Mouse (Mus musculus) right cerebral cortex, postnatal 14 days (tissue): ENCODE measurements at regions not wholly inside any gene's neighbourhood (a gene's known extent, or its start where the extent isn't known, plus 50 kb on each side); places are given as distances from the start of the nearest gene placed in this dataset.
"Not testable (repeated sequence)": the region's sequence is repeated elsewhere in the genome, so short reads cannot be mapped to it uniquely, and the experiment has no call there.

ENCODE experiments used
- DNase-seq: peaks from one replicate; pipeline ENCODE4 v3.0.0; 2022

DNA sequence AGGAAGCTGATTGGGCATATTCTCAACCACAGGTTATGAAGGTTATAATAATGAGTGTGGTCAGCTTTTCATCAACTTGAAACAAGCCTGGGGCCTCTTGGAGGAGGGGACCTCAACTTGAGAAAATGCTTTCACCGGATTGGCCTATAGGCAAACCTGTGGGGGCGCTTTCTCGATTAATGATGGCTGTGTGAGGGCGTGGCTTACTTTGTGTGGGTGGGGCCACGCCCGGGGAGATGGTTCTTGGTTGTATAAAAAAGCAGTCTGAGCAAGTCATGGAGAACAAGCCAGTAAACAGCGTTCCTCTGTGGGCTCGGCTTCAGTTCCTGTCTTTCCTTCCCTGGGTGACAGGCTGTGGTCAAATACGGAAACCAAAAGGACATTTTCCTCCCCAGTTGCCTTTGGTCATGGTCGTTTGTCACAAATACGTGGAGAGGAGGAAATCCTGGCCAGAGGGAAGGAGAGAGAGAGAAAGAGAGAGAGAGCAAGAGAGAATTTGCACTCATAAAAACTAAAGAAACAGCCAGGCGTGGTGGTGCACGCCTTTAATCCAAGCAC, 163.1 kb downstream of the Ifng start:
- DNase-seq, result no peak

DNA sequence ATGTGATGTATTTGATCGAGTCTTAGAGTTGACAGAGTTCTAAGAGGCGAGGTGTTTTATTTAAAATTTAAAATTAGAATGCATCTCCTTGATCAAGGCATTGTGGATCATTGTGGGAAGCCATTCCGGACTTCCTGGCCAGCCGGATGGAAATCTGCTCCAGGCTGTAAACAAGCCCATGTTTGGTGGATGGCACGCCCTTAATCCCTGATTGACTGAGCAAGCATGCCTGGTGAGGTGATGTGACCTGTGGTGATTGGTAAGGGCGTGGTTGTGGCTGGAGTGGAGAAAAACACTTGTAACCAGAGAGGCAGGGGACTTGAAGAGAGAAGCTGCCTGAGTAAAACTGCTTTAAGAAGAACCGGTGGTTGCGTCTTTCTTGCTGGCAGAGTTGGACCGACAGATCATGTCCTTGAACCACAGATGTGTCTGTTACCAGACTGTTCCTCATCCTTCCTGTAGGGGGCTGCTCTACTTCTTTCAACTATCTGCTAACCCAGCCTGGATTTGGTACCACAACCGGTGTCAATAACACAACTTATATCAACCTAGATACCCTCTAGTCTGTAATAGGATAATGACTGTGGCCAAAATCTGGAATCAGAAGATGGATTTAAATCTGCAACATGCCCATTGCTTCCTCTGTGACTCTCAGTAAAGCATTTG, 164.4 kb downstream of the Ifng start:
- DNase-seq, result no peak

DNA sequence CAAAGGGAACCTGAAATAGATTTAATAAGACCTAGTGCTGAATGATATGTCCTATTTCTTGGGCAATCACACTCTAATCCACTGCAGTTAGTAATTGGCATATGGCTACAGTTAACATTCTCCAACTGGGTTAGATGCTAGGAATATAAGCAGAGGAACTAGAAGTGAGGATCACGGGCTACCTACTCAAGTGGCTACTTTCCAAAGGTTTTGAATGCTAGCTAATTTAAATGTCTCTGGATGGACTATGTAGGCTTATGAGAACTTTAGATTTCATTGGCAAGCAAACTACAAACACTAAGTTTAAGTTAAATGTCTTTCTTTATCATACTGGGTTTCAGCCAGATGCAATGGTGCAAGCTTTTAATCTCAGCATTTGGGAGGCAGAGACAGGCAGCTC, 166.6 kb downstream of the Ifng start:
- no peak for DNase-seq

DNA sequence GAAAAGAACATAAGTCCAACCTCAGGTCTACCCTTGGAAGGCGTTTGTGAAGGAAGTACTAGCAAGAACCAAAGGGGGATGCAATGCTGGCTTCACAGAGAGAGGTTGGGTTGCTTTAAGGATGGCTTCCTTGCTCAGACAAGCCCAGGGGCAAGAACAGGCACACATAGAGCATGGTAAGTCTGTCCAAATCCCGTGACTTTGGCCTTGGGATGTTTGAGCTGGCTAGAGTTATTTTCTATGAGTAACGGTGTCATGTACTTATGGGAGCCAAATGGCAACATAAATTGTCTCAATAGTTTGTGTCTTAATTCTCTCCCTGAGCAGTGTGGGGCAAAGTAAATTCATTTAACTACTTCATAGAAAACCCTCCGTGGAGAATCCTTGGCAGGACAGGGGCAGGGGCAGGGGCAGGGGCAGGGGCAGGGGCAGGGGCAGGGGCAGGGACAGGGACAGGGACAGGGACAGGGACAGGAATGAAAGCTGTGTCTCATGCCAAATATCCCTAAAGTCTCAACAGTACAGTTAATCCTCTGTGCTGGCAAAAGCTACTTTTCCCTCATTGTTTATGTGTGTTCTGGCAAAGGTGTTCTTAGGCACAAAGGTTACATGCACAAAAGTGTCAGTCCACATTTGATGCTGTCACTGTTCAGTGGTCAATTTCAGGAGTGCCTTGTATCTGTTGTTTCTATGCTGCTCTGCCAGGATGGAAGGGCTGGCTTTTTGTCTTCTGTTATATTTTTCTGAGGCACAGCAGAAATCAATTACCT, 167.7 kb downstream of the Ifng start:
- no peak for DNase-seq

DNA sequence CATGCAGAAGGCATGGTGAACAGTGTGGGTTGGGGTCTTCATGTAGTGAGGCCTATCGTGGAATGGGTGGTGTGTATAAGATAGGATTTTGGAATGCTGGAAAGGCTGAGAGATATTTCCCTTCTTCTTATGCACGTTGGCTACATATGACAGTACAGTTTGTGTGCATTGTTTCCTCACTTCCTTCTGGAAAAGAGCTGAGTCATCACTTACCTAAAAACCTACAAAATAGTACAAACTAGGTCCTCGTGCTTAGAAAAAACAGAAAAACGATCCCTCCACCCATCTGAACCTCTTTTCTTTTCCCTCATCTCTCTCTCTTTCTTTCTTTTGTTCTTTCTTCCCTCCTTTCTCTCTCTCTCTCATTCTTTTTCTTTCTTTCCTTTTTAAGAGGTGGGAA, 168.3 kb downstream of the Ifng start:
- no peak for DNase-seq

DNA sequence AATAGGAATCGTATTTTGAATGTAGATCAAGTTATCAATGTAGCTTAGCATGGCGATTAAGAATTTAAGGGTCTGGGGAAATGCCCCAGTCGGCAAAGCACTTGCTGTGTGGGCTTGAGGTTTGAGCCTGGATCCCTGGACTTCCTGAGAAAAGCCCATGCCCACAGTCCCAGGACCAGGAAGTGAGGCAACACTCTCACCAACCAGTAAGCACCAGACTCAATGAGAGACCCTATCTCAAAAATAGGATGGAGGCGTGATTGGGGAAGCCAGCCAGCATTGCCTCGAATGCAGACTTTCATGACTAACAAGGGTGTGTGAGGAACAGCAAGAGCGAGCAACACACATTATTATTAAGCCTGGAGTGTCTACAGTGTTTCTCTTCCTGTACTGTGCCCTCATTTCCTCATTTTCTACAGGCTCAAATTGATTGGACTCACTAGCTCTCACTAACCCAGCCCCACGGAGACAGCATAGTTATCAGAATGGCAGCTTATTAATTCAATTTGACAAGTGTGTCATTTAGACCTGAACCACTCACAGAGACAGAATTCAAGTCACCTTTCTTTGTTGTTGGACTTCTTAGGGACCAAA, 170.1 kb downstream of the Ifng start:
- DNase-seq, result no peak

DNA sequence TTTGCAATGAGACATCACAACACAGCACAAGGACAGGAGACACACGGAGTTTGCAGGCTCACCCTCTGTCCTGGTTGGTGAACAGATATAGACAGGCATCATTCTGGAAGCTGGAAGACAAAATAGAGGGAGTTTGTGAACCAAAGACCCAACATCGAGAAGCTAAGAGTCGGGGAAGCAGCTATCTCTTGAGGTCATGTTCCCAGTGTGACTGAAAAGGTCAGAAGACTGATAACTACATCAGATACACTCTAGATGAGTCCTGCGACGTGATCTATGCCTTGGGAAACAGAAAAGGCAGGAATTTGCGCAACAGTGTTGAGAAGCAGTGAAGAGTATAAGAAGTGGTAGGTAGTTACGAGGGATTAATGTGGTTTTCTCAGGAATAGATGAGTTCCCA, 171.2 kb downstream of the Ifng start:
- no peak for DNase-seq

DNA sequence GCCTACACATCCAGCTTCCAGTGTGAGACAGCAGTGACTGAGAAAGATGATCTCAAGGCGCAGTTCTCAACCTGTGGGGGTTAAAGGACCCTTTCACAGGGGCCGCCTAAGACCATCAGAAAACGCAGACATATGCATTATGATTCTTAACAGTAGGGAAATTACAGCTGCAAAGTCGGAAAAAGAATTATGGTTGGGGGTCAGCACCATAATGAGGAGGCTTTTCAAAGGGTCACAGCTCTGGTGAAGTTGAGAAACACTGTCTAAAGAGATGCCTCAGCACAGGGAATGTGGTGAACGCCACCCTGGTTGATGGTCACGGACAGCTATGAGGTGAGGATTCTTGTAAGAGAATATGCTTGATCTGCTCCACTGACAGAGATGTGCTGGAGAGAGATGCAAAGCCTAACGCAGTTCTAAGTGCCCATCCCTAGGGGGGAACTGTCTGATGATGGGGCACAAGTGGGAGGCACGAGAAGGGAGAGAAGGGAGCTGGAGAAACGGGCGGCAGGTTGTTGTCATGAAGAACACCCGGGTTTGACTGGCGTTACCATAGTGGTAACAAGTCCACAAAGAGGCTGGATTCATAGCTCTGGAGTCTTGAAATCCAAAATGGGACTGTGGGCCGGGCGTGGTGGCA, 172.3 kb downstream of the Ifng start:
- DNase-seq, result no peak

DNA sequence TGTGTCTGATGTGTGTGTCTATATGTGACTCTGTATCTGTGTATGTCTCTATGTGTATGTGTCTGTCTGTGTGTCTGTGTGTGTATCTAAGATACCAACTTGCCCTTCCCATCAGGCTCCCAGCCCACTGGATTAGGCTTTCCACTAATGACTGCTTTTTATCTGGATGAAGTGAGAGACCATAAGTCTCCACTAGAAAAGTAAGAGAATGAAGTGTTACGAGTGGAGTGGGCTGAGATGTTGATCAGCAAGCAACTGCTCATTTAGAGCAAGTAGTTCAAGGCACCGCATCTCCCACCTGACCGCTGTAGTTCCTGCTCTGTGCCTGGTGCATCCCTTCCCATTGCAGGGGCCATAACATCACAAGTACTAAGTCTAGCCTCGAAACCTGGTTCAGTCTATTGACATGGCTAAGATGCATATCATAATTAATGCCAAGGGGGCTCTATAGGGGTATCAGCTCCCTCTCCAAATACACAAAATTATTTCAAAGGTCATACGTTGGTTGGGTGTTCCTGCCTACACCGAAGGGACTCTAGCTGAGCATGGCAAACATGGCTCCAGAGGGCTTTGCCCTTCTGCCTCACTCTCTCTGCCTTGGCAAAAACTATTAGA, 173.5 kb downstream of the Ifng start:
- DNase-seq, result no peak

DNA sequence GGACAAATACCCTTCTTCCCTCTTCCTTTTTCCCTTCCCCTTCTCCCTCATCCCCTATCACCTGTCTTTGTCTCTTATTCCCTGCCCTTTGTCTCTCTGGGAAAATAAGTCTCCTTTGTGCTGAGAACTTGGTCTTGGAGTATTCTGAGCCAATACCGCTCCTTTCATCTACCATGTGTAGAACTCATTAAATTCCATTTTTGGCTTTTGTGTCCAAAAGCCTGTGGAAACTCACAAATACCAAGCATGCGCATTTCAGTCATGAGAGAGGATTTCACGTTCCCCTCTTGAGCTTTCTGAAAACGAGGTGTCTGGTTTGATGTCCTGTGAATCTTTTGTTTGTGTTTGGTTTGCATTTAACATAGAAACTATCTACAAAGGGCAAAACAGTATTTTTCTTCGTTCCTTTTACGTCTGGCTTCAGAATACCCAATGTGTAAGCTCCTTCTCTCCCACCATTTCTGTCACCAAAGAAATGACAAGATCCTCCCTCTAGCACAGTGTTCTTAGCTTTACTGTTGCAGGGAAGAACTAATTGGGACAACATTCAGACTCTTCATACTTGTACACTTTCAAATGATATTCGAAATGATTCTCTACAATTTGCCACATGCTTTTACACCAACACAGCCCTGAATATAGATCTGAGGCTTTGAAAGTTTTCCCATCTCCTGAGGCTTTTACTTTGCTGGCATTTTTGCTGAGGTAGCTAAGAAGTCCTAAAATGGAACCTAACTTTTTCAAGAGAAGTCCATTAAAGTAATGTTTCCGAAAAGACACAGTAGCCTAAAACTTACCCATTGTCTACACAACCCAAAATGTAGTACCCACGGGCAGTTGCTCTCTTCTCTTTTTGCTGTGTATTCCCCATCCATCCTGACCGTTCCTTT, 174.5 kb downstream of the Ifng start:
- no peak for DNase-seq

DNA sequence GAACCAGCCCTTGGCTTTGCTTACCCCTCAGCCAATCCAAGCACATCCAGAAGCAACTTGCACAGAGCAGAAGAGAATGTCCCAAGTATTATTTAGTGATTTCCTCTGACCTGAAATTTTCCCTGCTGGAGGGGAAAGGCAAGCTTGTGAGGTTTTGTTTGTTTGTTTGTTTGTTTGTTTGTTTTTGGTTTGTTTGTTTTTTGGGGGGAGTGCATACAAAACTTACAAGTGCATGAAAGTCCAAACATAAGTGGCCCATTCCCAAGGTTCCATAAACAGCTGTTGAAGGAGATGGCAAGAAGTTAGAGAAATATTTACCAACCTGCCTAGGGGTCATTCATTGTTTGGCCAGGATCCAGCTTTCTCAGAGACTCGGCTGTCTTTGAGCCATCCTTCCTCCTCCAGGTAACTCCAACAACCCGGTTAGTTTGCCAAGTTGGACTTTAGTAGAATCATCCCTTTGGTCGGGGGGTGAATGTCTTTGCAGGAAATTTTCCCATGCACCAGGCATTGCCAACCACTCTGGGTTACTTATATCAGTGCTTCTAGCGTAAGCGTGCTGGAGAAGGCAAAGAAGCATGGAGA, 175.3 kb downstream of the Ifng start:
- no peak for DNase-seq

DNA sequence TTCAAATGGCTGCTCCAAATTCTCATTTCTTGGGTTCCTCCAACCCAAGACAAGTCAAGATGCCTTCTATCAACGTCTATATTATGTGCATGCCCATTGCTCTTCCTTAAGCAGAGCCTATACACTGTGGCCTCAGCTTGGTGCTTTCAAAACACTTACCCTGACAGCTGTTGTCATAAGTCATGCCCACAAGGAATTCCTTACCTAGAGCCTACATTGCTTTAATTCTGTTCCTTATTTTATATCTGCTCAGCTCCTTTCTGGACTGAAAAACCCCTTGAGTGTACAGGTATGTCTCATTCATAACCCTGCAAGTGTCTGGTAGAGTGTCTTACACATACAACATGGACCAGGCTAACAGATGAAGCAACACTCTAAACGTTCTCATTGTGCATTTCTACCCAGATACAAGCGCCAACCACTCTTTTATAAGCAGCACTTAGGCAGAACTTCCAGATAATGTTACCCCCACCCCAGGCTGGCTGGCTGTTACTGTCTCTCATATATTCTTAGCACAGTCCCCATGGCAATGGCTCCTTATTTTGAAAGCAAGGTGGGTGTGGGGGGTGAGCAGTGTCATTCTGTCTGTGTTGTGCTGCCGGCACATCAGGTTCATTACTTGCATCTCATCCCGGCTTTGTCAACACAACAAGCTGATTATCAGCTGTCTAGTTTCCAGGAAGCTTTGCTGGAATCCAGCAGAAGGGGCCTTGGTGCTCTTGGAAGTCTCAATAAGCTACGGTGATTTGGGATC, 176.6 kb downstream of the Ifng start:
- peak; percentile 28 for DNase-seq

DNA sequence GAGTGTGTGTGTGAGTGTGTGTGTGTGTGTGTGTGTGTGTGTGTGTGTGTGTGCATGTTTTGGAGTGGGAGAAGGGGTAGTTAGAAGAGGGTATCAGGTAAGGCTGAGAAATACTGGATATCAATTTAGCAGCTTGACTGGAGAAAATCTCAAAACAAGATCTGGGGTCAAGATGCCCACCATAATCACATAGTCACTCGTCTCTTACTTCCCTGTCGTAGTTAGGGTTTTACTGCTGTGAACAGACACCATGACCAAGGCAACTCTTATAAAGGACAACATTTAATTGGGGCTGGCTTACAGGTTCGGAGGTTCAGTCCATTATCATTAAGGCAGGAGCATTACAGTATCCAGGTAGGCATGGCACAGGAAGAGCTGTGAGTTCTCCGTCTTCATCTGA, 177.4 kb downstream of the Ifng start:
- DNase-seq, result not testable (repeated sequence)

DNA sequence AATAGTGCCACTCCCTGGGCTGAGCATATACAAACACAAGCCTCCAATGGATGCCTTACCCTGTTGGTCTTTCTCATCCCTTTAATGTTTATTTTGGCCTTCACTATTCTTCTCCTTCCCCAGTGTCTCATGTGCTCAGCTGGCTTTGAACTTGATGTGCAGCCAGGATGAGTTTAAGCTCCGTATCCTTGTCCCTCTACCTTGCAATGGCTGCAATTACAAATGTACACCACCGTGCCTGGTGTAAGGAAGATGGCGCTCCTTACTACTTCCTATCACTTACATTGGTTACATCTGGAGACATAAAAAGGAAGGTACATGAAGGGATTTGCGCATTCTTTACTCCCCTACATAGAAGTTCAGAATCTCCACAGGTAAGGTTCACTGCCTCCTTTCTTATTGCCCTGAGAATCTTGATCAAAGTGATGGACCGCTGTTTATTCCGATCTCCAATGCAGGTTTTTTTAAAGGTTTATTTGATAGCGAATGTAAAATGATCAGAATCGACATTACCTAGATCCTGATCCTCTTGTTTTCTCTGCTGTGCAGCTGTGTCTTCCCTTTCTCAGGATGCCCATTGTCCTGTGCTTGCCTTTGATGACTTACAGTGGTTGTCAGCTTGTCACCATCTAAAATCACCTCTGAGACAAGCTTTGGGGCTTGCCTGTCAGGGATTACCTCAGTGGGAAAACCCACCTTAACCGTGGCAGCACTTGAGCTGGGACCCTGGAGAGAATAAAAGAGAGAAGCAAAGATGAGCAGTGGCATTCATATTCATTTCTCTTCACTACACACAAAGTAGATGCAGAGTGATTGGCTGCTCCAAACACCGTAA, 178.1 kb downstream of the Ifng start:
- no peak for DNase-seq

DNA sequence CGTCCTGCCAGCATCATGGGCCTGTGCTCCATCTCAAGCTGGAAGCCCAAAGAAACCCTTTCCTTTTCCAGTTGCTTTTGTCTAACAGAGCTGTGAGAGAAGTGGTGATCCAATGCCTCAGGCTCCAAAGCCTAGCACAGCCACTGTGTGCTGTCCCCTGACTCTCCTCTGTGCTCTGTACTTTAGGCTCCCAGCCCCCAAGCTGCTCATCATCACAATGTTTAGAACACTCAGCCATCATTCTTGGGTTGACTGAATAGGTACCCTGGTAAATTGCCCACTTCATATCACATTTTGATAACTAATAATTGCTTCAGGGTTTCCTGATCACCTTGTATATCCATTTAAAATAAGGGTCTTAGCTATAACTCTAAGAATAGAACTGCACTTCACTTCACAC, 178.8 kb downstream of the Ifng start:
- no peak for DNase-seq

DNA sequence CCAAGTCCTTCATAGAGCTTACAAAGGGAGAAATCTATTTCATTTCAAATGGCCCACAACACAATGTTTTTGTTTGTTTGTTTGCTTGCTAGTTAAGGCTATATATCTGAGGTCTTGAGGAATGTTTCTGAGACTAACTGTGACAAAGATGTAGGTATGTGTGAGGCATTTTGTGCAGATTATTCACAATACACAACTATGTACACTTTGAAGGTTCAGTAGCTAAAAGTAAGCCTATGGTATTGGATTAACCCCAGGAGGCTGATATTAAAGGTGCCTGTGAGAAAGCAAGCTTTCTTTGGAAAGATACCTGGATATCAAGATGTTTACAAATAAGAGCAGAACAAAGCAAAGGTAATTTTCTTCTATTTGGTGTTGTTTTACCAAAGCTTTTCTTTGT, 179.8 kb downstream of the Ifng start:
- no peak for DNase-seq

DNA sequence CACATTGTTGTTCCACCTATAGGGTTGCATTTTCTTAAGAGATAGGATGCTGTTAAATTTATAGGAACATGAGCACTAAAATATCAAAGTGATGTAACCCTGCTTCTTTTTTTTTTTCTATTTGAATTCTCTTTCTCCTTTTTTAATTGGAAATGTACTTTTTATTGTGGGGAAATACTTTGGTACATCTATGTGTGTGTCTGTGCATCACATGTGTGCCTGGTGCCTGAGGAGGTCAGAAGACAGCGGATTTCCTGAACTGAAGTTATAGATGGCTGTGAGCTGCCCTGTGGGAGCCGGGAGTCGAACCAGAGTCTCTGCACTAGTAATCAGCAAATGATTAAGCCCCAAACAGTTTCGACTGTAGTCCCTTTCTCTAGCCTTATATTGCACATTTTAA, 180.7 kb downstream of the Ifng start:
- no peak for DNase-seq

DNA sequence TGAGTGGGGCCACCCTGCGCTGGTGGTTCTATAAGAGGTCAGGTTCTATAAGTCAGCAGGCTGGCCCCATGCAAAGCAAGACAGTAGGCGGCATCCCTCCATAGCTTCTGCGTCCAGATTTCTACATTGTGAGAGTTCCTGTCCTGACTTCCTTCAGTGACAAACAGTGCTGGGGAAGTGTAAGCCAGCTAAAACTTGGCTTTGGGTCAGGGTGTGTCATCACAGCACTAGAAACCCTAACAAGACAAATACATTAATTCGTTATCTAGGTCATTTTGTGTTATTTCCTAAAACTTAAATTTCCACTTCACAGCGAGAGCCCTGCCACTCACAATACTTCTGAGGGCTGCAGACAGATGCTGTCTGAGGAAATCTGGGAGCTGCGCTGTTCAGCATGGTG, 181.3 kb downstream of the Ifng start:
- no peak for DNase-seq

DNA sequence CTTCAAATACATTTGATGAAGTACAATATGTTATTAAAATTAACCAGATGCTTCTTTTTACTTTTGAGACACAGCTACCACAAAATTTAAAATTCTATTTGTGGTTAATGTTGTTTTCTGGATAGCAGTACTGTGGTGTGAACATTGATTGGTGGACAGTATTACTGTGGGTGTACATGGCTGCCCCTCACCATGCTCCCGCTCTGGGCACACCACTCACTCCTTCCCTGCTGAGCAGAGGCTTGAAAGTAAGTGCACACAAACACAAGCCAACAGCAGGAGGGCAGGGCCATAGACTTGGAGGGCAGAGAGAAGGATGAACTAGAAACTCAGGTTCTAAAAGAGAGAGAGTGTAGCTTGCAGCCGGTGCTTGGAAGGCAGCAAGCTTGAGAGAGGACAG, 182.1 kb downstream of the Ifng start:
- DNase-seq, result no peak

DNA sequence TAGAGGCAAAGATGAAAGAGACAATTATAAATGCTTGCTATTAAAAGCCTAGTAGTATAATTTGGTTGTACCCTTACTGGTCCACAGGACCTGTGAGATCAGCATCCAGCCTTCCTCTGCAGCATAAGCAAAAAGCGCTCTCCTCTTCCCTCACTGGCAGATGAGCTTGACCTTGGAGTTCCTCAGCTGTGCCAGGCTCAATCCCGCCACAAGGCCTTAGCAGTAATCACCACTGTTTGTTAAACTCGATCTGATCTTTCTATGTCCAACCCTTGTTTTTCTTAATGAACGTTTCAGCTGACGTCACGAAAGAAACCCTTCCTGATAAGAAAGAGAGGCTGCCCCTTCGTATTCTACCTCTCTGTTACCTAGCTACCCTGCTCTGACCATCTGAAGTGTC, 183.5 kb downstream of the Ifng start:
- DNase-seq, result no peak
